Mouse (Mus musculus) cerebellum, adult 8-10 months (tissue): Measurements from ENCODE around the gene Pianp.

Experiments used
- DNase-seq: peaks from one replicate; pipeline ENCODE4 v3.0.0; 2022

Gene Pianp

DNA sequence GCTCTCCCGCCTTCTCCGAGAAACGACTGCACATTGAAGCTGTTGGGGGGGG lies 12.5 kb downstream of the Pianp start, which contains the start of gene Zfp384:
TSS of gene Zfp384 (plus strand) at position 17 of the 52 bp plus-strand sequence.
- DNase-seq: no peak

DNA sequence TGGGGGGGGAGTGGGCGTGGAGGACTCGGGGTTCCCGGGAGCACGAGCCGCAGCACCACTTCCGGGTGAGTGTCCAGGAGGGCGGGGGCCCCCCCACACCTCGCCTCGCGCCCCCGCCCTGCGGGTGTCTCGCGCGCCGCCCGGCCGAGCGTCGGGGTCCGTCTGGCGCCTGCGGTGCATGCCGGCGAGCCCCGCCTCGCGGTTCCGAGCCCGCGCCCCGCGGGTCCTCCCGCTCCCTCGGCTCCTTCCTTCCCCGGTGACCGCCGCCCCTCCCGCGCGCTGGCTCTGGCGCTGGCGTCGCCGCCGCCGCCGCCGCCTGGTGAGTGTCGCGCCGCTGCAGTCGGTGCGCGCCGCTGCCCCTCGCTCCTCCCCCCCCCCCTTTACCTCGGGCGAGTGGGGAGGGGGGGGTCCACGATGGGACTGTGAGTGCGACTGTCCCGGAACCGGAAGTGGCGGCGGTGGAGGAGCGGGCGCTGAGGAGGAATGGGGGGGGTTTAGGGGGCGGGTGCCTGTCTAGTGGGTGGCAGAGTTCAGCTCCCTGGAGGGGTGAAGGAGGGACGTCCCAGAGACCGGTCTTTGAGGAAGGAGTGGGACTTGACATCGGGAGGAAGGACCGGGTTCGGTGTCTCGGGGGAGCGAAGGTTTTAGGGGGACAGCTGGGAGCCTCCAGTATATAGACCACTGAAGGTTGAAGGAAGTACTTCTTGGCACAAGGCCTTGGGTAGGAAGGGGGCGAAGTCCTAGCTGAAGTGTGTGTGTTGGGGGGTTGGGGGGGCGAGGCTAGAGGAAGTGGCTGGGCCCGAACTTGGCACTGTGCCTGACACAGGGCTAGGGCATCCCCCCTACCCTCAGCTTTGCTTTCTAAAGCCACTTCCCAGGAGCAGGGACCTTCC lies 12.9 kb downstream of the Pianp start:
- DNase-seq: peak; percentile 69

DNA sequence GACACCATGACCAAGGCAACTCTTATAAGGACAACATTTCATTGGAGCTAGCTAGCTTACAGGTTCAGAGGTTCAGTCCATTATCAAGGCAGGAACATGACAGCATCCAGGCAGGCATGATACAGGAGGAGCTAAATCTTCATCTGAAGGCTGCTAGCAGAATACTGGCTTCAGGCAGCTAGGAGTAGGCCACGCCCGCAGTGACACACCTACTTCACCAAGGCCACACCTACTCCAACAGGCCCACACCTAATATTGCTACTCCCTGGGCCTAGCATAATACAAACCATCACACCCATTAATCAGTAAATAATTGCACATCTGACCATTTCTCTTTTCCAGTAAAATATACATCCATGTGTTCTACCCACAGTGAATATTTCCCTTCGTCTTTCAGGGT lies 21.2 kb downstream of the Pianp start:
- no peak for DNase-seq

DNA sequence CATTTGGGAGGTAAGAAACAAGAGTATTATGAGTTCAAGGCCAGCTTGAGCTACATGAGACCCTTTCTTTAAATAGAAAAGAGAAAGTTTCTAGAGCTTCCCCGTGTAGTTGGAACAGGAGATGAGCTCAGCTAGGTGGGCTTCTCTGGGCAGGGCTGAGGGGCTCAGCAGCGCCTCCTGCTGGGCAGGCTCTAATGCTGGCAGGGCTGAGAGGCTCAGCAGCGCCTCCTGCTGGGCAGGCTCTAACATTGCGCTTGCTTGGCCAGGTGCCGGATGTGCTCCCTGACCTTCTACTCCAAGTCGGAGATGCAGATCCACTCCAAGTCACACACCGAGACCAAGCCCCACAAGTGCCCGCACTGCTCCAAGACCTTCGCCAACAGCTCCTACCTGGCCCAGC lies 34.0 kb downstream of the Pianp start:
- DNase-seq: peak; percentile 36

DNA sequence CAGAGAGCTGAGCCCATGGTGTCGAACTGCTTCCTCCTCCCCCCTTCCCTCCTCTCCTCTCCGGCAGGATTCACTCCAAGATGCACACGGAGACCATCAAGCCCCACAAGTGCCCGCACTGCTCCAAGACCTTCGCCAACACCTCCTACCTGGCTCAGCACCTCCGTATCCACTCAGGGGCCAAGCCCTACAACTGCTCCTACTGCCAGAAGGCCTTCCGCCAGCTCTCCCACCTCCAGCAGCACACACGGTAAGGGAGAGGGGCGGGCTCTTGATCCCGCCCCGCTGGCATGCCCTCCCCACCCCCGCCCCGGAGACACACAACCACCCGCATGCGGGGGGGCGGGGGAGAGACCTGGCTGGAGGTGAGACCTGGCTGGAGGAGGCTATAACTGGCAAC lies 35.1 kb downstream of the Pianp start:
- DNase-seq: no peak

DNA sequence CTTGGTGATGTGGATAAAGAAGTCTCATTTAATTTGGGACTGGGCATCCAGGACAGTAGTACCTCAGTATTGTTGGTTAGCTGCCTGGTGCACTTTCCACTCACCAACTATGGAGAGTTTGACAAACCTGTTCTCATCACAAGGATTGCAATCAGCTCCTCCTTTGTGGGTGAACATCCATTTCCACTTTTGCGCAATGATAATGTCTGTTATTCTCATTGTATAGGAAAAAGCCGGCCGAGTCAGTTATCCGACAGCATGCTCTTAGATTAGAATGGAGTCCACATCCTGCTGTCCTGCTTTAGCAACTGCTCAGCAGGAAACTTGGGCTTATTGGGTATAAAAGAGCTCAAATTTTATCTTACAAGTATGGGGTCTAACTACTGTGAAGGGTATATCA lies 42.2 kb downstream of the Pianp start:
- no peak for DNase-seq

DNA sequence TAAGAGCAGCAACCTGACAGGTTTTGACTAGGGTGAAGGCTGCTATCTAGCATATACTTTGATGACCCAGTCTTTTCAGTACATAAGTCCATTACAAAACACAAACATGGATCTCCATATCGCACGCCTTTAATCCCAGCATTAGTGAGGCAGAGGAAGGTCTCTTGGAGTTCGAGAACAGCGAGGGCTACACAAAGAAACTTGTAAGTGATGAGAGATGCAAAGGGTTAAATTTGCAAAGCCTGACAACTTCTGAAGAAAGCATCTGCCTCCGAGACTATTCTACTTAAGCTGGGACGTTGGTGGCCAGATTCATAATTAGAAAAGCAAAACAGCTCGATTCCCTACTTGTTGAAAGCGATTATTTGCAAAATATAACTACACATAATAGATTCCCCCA lies 42.6 kb downstream of the Pianp start:
- DNase-seq: no peak

DNA sequence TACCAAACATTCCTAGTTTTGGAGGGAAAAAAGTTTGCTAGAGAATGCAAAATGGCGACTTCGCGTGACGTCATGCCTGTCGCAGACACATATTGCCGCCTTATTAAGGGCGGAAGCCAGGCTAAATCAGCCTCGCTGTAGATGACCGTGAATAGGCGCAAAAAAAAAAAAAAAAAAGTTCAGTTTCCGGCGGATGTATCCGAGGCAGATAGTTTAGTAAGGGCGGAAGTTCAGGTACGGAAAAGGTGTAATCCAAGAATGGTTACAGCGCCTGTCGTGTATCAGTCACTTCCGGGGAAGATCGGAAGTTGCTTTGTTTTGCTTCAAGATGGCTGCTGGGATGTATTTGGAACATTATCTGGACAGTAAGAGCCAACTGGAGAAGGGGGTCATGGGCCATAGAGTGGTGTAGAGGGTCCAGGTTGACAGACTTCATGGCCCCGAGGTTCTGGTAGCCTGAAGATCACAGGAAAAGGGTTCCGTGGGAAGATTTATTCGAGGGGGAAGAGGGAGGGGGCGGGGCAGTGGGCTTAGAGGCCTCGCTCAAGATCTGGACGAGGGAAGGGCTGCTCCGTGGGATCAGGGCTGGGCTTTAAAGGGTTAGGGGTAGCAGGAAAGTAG lies 43.1 kb downstream of the Pianp start, which contains the start of gene Ing4:
TSS of gene Ing4 (plus strand) at position 228 of the 621 bp plus-strand sequence.
- DNase-seq: peak; percentile 84

DNA sequence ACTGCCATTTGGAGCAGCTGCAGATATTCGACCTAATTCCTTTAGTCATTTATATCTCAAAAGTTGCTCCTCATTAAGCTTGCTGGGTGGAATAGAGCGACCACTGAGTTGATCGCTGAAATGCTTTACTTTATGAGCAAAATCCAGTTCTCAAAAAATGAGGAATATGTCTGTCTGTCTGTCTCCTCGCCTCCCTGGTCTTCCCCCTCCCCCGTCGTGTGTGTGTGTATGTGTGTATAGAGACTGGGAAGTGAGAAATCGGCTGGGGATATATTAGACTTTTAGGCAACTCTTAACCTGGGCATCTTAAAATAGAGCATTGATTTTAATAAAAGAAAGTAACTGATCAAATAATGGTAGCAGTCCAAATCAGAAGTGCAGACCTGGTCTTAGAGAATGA lies 43.7 kb downstream of the Pianp start:
- DNase-seq: no peak

DNA sequence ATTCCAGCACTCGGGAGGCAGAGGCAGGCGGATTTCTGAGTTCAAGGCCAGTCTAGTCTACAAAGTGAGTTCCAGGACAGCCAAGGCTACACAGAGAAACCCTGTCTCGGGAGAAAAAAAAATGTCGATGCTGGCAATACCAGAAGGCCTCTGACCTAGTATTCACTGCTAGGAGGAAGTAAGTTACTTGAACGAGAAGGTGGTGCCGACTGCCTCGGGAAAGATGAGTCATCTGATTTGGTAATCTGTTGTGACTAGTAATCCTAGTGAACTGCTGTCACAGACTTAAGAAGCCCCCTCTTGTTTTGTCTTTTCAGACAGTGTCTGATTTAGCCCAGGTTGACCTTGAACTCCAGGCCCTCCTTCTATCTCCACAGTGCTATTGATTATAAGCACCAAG lies 44.6 kb downstream of the Pianp start:
- no peak for DNase-seq

DNA sequence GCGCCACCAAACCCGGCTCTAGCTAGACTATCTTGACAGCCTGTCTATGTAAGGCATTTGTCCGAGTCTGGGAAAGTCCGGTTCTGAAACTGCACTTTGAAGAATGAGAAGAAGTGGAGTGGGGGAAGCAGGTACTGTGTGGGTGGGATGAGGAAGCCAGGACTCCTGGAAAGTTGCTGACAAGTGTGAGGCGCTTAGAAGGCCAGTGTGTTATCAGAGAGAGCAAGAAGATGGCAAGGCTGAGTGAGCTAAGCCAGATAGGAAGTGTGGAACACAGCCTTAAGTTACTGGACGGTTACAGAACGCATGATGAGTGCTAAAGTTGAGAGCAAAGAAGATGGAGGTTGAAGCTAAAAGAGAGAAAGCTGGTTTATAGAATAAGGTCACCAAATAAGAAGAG lies 45.6 kb downstream of the Pianp start:
- DNase-seq: no peak

DNA sequence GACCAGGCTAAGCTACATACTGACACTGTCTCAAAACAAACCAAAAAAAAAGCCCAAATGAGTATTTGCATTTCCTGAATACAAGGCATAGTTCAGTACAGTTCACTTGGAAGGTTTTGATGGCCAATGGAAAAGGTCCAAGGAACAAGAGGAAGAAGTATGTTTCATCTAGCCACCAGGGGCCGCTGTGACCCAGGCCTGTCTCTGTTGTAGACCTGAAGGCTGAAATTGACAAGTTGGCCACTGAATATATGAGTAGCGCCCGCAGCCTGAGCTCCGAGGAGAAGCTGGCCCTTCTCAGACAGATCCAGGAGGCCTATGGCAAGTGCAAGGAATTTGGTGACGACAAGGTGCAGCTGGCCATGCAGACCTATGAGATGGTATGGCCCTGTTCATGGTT lies 50.2 kb downstream of the Pianp start:
- peak; percentile 85 for DNase-seq

DNA sequence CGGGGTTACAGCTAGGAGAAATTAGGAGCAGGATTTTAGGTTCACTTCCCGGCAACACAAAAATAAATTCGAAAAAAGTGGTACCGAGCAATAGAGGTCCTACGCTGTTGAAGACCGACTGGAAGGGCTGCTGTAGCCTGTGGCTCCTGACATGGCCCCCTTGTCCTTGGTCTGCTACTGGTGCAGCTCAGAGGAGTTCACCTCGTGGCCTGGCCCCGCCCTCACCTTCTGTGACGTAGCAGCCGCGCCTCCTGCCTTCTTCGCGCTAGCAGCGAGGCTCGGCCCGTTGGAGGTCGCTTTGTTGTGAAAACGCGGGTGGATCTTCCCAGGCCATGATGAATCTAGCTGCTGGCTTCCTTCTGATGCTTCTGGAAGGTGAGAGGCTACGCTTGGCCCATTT lies 53.2 kb downstream of the Pianp start, which contains the start of gene Acrbp:
TSS of gene Acrbp (plus strand) at position 12 of the 400 bp plus-strand sequence.
- DNase-seq: no peak

DNA sequence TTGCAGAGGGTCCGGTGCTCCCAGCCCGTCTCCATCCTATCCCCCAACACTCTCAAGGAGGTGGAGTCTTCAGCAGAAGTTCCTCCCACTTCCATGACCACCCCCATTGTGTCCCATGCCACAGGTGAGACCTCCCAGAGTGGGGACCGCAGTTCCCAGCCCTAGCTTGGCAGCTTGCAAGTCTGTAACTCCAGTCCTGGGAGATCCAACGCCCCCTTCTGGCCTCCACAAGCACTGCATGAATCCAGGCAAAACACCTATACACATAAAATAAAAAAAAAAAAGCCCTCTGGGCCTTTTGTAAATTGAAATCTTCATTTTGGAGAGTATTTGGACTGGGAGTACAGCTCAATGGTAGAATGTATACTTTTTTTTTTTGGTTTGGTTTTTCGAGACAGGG lies 54.7 kb downstream of the Pianp start:
- DNase-seq: no peak
